Mouse (Mus musculus): ENCODE results near the gene Pgghg.

DNA sequence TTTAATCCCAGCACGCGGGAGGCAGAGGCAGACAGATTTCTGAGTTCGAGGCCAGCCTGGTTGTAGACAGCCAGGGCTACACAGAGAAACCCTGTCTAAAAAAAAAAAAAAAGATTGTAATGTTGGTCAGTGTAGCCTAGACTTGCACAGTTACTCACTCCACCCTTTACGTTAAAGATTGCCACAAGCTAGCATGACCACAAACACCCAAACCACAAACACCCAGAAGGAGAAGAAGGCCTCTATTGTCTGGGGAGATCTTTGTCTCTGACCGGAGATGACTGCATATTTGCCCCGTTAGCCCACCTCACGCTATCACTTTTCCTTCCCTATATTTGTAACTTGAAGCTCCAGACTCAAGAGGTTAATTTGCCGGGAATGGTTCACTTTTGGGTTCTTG lies 40.5 kb downstream of the Pgghg start:
- no peak for TF ChIP-seq GATA1 (IDR thresholded peaks at IDR 0.05; ENCODE audit: borderline replicate concordance, low read length)
- no peak for TF ChIP-seq FLI1 (IDR thresholded peaks at IDR 0.05; ENCODE audit: low read length)
